Mouse (Mus musculus) liver, embryonic 15.5 days (tissue): ENCODE measurements around the gene Zfand4. TPM values are rescaled to one million over a fixed set of nuclear protein-coding genes. Genes with fewer than 3 reads are reported as not detected.
"Not testable (repeated sequence)": the region's sequence is repeated elsewhere in the genome, so short reads cannot be mapped to it uniquely, and the experiment has no call there.

Source experiments
- ATAC-seq: fragments of 200-750 bp; cut with Nextera tagmentation; 2 replicates; pipeline ENCODE4 v1.8.0; 2017; ENCODE audit warnings: moderate number of reproducible peaks, mild to moderate bottlenecking, moderate library complexity; ENCODE audit not compliant: insufficient read depth
- H3K27ac ChIP-seq: fragments of 300-500 bp; sonication (generic); replicated peaks from 2 replicates; pipeline ENCODE4 v1.5.1; 2015; ENCODE audit warnings: mild to moderate bottlenecking, inconsistent platforms
- H3K27me3 ChIP-seq: fragments of 300-500 bp; sonication (generic); 2 replicates; pipeline ENCODE4 v1.6.1; 2015; ENCODE audit warnings: mild to moderate bottlenecking, inconsistent platforms
- H3K36me3 ChIP-seq: fragments of 300-500 bp; sonication (generic); replicated peaks from 2 replicates; pipeline ENCODE4 v1.6.1; 2015; ENCODE audit warnings: moderate library complexity, mild to moderate bottlenecking, inconsistent platforms
- H3K4me1 ChIP-seq: fragments of 300-500 bp; sonication (generic); replicated peaks from 2 replicates; pipeline ENCODE4 v1.6.1; 2015; ENCODE audit warnings: inconsistent platforms
- H3K4me2 ChIP-seq: fragments of 300-500 bp; sonication (generic); 2 replicates; pipeline ENCODE4 v1.6.1; 2015; ENCODE audit warnings: moderate library complexity, mild to moderate bottlenecking, inconsistent platforms
- H3K4me3 ChIP-seq: fragments of 300-500 bp; sonication (generic); replicated peaks from 2 replicates; pipeline ENCODE4 v1.5.1; 2015; ENCODE audit warnings: mild to moderate bottlenecking, inconsistent platforms
- H3K9ac ChIP-seq: fragments of 300-500 bp; sonication (generic); 2 replicates; pipeline ENCODE4 v1.6.1; 2015; ENCODE audit warnings: moderate library complexity, mild to moderate bottlenecking, inconsistent platforms
- H3K9me3 ChIP-seq: fragments of 300-500 bp; sonication (generic); replicated peaks from 2 replicates; pipeline ENCODE4 v1.6.1; 2016; ENCODE audit warnings: inconsistent platforms
- WGBS: fragments of 180-500 bp; shearing (Covaris S2); methylation state at CpG from one replicate; pipeline ENCODE4 v1.1.7; 2015; ENCODE audit warnings: mixed read lengths; ENCODE audit not compliant: insufficient replicate concordance; 5-methylcytosine and 5-hydroxymethylcytosine counted together
- polyA plus RNA-seq: library from polyadenylated mRNA; unstranded; fragments of >200 nt; fragmentation: Nextera tagmentation; extraction: Ambion mirVana; gene quantifications from 2 replicates; pipeline ENCODE4 v1.2.1, GENCODE M21; 2015

Zfand4 gene
- polyA plus RNA-seq, 1 experiment from 2014 or later = 4.8 TPM

DNA sequence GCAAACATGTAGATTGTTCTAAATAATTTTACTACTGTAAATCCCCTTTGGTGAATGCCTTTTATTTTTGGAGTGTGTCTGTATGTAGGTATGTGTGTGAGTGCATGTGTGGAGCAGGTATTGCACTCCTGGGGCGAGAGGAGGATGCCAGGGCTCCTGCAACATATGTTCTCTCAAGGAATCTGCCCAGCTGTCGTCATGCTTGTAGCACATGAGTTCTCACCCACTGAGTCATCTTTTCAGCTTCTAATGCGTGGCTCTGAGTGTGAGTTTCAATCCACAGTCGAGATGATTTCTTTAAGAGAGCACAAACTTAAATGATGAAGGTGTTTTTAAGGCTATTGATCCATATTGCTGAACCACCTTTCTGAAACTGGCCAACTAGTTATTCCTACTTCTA, 87.5 kb downstream of the Zfand4 start:
- Histone ChIP-seq H3K4me3 (peak overlapping the region; percentile 65), H3K27ac (peak overlapping the region; percentile 98), H3K9ac (peak overlapping the region; percentile 37), H3K9me3 (no peaks in the 10 kb centered on the region), H3K4me2 (peak overlapping the region; percentile 81), H3K27me3 (no peaks in the 10 kb centered on the region), H3K36me3 (peaks cover 26% of the 10 kb centered on the region; the same call in 1 of the 2 replicates), H3K4me1 (peaks cover 60% of the 10 kb centered on the region)
- ATAC-seq = no peak
- 46% methylated on average over 4 of the region's 4 CpGs for WGBS

DNA sequence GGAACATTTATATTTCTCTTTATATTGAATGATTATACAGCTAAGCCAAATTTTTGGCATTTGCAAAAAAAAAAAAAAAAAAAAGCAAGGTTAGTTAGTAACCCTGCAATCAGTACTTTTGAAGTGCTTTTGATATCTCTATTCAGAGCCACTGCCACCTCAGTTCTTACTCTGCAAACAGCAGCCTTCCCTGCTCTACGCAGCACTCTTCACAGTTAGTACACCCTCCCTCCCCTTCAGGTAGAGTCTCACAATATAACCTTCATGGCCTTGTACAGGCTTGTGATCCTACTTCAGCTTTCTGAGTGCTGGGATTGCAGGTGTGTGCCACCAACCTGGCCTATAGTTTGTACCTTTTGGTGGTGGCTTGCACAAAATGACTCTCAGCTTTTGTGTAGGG, 89.4 kb downstream of the Zfand4 start:
- Histone ChIP-seq H3K9ac (peak overlapping the region; percentile 33; the same call in 1 of the 2 replicates), H3K27ac (peak overlapping the region; percentile 68), H3K4me3 (peak overlapping the region; percentile 48), H3K4me1 (peaks cover 62% of the 10 kb centered on the region), H3K27me3 (no peaks in the 10 kb centered on the region), H3K4me2 (peak overlapping the region; percentile 68), H3K36me3 (peaks cover 28% of the 10 kb centered on the region), H3K9me3 (no peaks in the 10 kb centered on the region)
- no peak for ATAC-seq
- WGBS = 85% methylated on average over 1 of the region's 1 CpGs

DNA sequence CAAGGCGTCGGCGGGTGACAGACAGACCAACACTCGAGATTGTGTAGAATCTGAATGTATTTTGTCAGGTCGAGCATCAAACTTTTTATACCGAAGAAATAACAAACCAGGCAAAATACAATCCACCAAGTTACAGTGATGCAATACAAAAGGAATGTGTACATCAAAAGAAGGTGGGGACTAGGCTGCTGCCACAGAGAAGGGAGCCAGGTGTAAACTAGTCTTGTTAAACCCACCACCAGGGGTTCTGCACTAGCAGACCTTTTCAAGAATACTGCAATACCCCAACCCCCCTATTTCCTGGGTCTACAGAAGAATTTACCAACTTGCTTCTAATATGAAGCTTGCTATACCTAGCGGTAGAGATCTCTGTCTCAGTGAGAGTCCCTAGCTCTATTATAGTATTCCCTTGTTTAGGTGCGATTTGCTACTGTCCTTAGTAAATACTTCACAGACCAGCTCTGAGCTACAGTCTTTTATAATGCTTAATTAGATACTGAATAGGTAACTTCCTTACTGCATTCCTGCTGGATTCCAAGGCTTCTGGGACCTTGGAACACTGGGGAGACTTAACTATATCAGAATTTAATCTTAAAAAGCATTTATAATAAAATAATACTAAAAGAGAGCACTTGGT, 92.4 kb downstream of the Zfand4 start:
- H3K27ac ChIP-seq, H3K4me3 ChIP-seq, H3K27me3 ChIP-seq, H3K9ac ChIP-seq, H3K9me3 ChIP-seq, ATAC-seq: not testable (repeated sequence)
- Histone ChIP-seq H3K4me2 (peak overlapping the region; percentile 21; the same call in 1 of the 2 replicates), H3K36me3 (peaks cover 45% of the 10 kb centered on the region), H3K4me1 (peaks cover 63% of the 10 kb centered on the region)
- WGBS = 79% methylated on average over 8 of the region's 8 CpGs

DNA sequence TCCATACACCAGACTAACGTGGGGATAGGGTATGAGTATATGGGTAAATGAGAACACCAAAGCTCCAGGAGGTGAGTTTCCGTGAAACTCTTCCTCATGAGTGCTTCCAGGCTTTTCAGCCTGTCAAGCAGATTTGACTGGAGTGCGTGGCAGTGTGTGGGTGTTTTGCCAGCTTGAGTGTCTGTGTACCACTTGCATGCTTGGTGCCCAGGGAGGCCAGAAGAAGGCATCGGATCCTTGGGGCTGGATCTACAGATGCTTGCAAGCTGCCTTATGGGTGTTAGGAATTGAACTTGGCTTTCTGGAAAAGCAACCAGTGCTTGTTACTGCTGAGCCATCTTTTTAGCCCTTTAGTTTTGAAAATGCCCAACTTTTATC, 92.9 kb downstream of the Zfand4 start:
- no peak for ATAC-seq

DNA sequence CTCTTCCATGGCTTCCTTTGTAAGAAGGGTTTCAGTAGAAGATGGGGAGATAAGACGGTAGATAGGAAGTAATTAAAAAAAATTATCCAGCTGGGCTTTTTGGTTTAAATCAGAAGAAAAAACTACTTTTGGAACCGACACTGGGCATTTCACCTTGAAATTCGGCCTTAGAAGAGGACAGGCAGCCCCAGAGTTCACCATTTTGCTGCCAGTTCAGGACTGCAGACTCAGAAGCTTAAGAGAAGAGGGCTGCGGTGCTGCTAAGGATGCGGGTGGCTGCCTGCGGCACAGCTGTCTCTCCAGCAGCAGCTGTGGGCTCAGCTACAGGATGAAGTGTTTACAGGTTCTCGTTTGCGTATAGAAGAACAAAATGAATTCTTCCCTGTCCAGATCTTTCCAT, 94.0 kb downstream of the Zfand4 start:
- Histone ChIP-seq H3K27me3 (no peaks in the 10 kb centered on the region), H3K4me3 (no peak overlapping the region), H3K36me3 (peaks cover 57% of the 10 kb centered on the region), H3K9me3 (no peaks in the 10 kb centered on the region), H3K4me1 (peaks cover 72% of the 10 kb centered on the region), H3K4me2 (no peak overlapping the region), H3K9ac (no peak overlapping the region), H3K27ac (no peak overlapping the region)
- no peak for ATAC-seq
- 70% methylated on average over 8 of the region's 8 CpGs for WGBS

More for the DNA sequence above, 92.9 kb downstream of the Zfand4 start:
- H3K4me2 ChIP-seq = peak overlapping the region; percentile 21; the same call in 1 of the 2 replicates
- no peak overlapping the region for H3K27ac ChIP-seq
- H3K36me3 ChIP-seq = peaks cover 50% of the 10 kb centered on the region
- H3K4me3 ChIP-seq = no peak overlapping the region
- no peaks in the 10 kb centered on the region for H3K27me3 ChIP-seq
- peaks cover 68% of the 10 kb centered on the region for H3K4me1 ChIP-seq
- 85% methylated on average over 4 of the region's 4 CpGs for WGBS
- no peak overlapping the region for H3K9ac ChIP-seq
- H3K9me3 ChIP-seq = no peaks in the 10 kb centered on the region

DNA sequence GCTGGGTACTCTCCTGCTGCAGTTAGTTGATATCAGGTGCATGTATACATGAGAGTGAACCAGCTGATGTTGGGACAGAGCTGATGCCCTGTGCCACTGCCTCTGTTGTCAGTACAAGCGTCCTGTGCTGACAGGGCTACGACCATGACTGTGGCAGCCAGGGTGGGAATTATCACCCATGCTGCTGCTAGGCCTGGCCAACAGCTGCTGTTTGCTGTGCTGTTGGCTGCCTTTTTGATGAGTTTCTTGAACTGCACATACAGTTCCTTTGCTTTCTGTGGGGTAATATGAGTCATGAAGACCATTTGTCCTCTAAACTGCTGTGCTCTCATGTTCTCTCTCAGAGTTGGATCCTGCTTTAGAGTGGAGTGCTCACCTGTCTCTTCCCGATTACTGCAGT, 95.2 kb downstream of the Zfand4 start:
- WGBS = 83% methylated on average over 3 of the region's 3 CpGs
- peaks cover 65% of the 10 kb centered on the region for H3K36me3 ChIP-seq

DNA sequence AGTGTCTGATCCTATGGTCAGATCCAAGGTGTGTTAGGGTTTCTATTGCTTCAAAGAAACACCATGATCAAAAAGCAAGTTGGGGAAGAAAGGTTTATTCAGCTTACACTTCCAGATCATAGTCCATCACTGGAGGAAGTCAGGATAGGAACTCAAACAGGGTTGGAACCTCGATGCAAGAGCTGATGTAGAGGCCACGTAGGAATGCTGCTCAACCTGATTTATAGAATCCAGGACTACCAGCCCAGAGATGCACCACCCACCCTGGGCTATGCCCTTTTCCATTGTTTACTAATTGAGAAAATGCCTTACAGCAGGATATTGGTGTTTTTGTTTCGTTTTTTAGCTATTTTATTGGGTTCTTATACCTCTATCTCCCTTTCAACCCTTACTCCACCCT, 97.4 kb downstream of the Zfand4 start:
- ATAC-seq = no peak
- H3K4me3 ChIP-seq = no peak overlapping the region
- no peak overlapping the region for H3K27ac ChIP-seq
- peaks cover 62% of the 10 kb centered on the region for H3K36me3 ChIP-seq
- no peaks in the 10 kb centered on the region for H3K27me3 ChIP-seq
- H3K4me2 ChIP-seq = no peak overlapping the region
- H3K9ac ChIP-seq = no peak overlapping the region
- H3K9me3 ChIP-seq = no peaks in the 10 kb centered on the region
- WGBS = 80% methylated on average over 3 of the region's 3 CpGs
- H3K4me1 ChIP-seq = peaks cover 43% of the 10 kb centered on the region

More for the DNA sequence above, 95.2 kb downstream of the Zfand4 start:
- ATAC-seq = no peak
- Histone ChIP-seq H3K4me2 (no peak overlapping the region; the same call in 1 of the 2 replicates), H3K9ac (no peak overlapping the region), H3K9me3 (no peaks in the 10 kb centered on the region), H3K4me3 (no peak overlapping the region), H3K4me1 (peaks cover 63% of the 10 kb centered on the region), H3K27ac (no peak overlapping the region; the same call in 1 of the 2 replicates), H3K27me3 (no peaks in the 10 kb centered on the region)

DNA sequence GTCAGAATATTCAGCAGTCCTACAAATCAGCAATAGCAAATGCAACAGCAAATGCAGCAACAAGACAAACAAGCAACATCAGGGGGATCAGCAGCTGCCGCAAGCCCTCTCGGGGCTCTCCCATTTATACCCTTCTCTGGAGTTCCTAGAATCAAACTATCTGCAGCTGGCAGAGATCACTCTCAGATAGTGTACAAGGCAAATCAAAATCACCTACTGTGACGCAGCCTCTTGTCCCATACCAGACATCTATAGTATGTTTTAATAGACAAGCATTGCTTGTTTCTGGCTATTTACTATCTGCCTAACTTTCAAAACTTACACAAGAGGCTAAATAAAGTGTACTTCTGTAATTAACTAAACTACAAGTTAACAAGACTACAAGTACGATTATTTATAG, 98.0 kb downstream of the Zfand4 start:
- no peaks in the 10 kb centered on the region for H3K9me3 ChIP-seq
- no peak overlapping the region for H3K27ac ChIP-seq
- H3K4me2 ChIP-seq = no peak overlapping the region
- ATAC-seq = no peak
- H3K4me1 ChIP-seq = peaks cover 43% of the 10 kb centered on the region
- peaks cover 61% of the 10 kb centered on the region for H3K36me3 ChIP-seq
- H3K9ac ChIP-seq = no peak overlapping the region
- H3K4me3 ChIP-seq = no peak overlapping the region
- 70% methylated on average over 4 of the region's 4 CpGs for WGBS
- H3K27me3 ChIP-seq = no peaks in the 10 kb centered on the region

DNA sequence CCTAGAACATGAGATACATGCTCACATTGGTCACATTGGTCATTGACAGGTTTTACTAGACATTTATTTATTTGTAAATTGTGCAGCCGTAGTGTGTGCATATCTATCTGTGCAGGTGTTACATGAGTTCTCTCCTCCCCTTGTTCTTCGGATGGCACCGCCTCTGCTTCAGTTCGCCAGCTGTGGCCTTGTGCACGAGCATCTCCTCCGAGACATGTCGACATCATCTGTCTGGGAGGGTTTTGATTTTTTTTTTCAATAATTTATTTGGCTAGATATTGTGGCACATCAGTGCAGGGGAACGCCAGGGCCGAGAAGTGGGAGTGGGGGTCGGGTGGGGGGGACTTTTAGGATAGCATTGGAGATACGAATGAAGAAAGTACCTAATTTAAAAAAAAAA, 103.9 kb downstream of the Zfand4 start:
- ATAC-seq = no peak

DNA sequence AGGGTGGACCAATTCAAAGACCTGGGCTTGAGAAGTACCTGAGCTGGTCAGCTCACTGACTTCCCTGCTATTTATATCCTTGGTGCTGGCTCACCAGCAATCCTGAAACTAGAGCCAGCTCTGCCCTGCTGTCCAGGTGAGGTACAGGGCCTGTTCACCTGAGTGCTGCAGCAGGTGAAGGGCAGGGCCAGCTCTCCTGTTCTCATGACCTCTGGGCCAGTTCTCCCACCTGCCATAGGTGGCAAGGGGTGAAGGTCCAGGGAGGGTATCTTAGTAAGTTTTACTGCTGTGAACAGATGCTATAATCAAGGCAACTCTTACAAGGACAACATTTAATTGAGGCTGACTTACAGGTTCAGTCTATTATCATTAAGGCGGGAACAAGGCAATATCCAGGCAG, 105.8 kb downstream of the Zfand4 start:
- H3K4me1 ChIP-seq = peaks cover 74% of the 10 kb centered on the region
- peak overlapping the region; percentile 85 for H3K27ac ChIP-seq
- no peaks in the 10 kb centered on the region for H3K27me3 ChIP-seq
- peaks cover 35% of the 10 kb centered on the region for H3K36me3 ChIP-seq
- H3K9me3 ChIP-seq = no peaks in the 10 kb centered on the region
- ATAC-seq = peak; percentile 16
- peak overlapping the region; percentile 41 for H3K9ac ChIP-seq
- peak overlapping the region; percentile 63 for H3K4me2 ChIP-seq
- WGBS = 67% methylated on average over 1 of the region's 1 CpGs
- H3K4me3 ChIP-seq = peak overlapping the region; percentile 15

More for the DNA sequence above, 103.9 kb downstream of the Zfand4 start:
- H3K27ac ChIP-seq = no peak overlapping the region
- H3K4me1 ChIP-seq = peaks cover 57% of the 10 kb centered on the region
- no peaks in the 10 kb centered on the region for H3K9me3 ChIP-seq
- H3K36me3 ChIP-seq = peaks cover 45% of the 10 kb centered on the region
- H3K9ac ChIP-seq = no peak overlapping the region
- peak overlapping the region; percentile 16; the same call in 1 of the 2 replicates for H3K4me2 ChIP-seq
- 57% methylated on average over 11 of the region's 11 CpGs for WGBS
- no peak overlapping the region for H3K4me3 ChIP-seq
- no peaks in the 10 kb centered on the region for H3K27me3 ChIP-seq

DNA sequence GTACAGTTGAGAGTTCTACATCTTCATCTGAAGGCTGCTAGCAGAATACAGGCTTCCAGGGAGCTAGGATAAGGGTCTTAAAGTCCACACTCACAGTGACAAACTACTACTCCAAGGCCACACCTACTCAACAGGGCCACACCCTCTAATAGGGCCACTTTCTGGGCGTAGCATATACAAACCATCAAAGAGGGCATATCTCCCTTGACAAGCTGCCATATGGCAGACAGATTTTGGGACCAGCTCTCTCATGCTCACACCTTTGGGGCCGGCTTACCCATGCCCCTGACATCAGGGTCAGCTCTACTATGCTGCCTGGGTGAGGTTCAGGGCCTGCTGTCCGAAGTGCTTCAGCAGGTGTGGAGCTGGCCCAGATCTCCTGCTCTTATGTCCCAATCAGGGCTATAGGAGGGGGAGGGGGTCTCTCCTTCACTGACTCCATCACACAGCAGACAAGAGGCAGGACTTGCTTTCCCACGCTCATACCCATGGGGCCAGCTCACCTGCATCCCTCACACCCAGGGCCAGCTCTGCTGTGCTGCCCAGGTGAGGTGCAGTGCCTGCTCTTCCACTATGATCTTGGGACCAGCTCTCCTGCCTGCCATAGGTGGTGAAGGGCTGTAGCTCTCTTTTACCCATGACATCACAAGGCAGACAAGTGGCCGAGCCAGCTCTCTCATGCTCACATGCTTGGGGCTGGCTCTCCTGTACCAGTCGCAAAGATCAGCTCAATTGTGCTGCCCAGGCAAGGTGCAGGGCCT, 106.4 kb downstream of the Zfand4 start:
- peaks cover 79% of the 10 kb centered on the region for H3K4me1 ChIP-seq
- no peaks in the 10 kb centered on the region for H3K9me3 ChIP-seq
- ATAC-seq = peak; percentile 98
- peak overlapping the region; percentile 63 for H3K4me2 ChIP-seq
- H3K36me3 ChIP-seq = peaks cover 35% of the 10 kb centered on the region
- H3K9ac ChIP-seq = peak overlapping the region; percentile 41
- peak overlapping the region; percentile 15 for H3K4me3 ChIP-seq
- H3K27ac ChIP-seq = peak overlapping the region; percentile 85
- no peaks in the 10 kb centered on the region for H3K27me3 ChIP-seq
- WGBS = 50% methylated on average over 6 of the region's 6 CpGs
